Mouse (Mus musculus) brown adipose tissue, adult 24 weeks (tissue): ENCODE measurements around the gene Ccdc151. TPM values are rescaled to one million over a fixed set of nuclear protein-coding genes. Genes with fewer than 3 reads are reported as not detected.

ENCODE experiments used
- H3K27ac ChIP-seq: fragments of 200-500 bp; replicated peaks from 2 replicates; pipeline ENCODE4 v1.5.1; 2012; ENCODE audit warnings: low read depth, mild to moderate bottlenecking, low read length
- H3K4me1 ChIP-seq: fragments of 200-500 bp; 2 replicates; pipeline ENCODE4 v1.6.1; 2012; ENCODE audit warnings: low read length, mixed read lengths; ENCODE audit not compliant: control insufficient read depth, insufficient read depth, insufficient read length
- H3K4me3 ChIP-seq: fragments of 200-500 bp; 2 replicates; pipeline ENCODE4 v1.5.1; 2012; ENCODE audit warnings: low read depth, mild to moderate bottlenecking, low read length, moderate library complexity; ENCODE audit not compliant: insufficient read depth
- polyA plus RNA-seq: library from polyadenylated mRNA; stranded (reverse); fragments of >200 nt; gene quantifications from 2 replicates; pipeline ENCODE4 v1.2.4, GENCODE M21; 2012; ENCODE audit not compliant: missing spikeins, insufficient read depth, insufficient read length

Gene Ccdc151
- polyA plus RNA-seq, 1 experiment, result not detected

GRCm38 (mm10) chr9:22016245-22016644 is 13.8 kb upstream of the Ccdc151 start:
- no peak overlapping the region for H3K4me3 ChIP-seq
- no peaks in the 10 kb centered on the region for H3K4me1 ChIP-seq
- H3K27ac ChIP-seq, result no peak overlapping the region

GRCm38 (mm10) chr9:22012731-22013130 is 10.3 kb upstream of the Ccdc151 start:
- Histone ChIP-seq H3K27ac (no peak overlapping the region), H3K4me1 (no peaks in the 10 kb centered on the region), H3K4me3 (no peak overlapping the region)

- Histone ChIP-seq H3K4me3 (no peak overlapping the region), H3K4me1 (no peaks in the 10 kb centered on the region), H3K27ac (no peak overlapping the region)
Observed at GRCm38 (mm10) chr9:22011055-22011454, 8.6 kb upstream of the Ccdc151 start.

- peaks cover 6% of the 10 kb centered on the region for H3K4me1 ChIP-seq
- H3K27ac ChIP-seq, result no peak overlapping the region
- H3K4me3 ChIP-seq, result no peak overlapping the region
Observed at GRCm38 (mm10) chr9:22004546-22004945, 2.1 kb upstream of the Ccdc151 start.

GRCm38 (mm10) chr9:22003163-22003554 is 725 bp upstream of the Ccdc151 start:
- Histone ChIP-seq H3K4me3 (peak overlapping the region; percentile 71), H3K27ac (peak overlapping the region; percentile 42; the same call in 1 of the 2 replicates), H3K4me1 (peaks cover 6% of the 10 kb centered on the region)

- H3K4me1 ChIP-seq, result peaks cover 6% of the 10 kb centered on the region
- H3K27ac ChIP-seq, result no peak overlapping the region
- no peak overlapping the region for H3K4me3 ChIP-seq
Observed at GRCm38 (mm10) chr9:22001633-22002032, 801 bp downstream of the Ccdc151 start.

- no peak overlapping the region for H3K4me3 ChIP-seq
- H3K27ac ChIP-seq, result no peak overlapping the region
- peaks cover 6% of the 10 kb centered on the region for H3K4me1 ChIP-seq
Observed at GRCm38 (mm10) chr9:22000296-22000695, 2.1 kb downstream of the Ccdc151 start.

GRCm38 (mm10) chr9:21996178-21996867 is 6.1 kb downstream of the Ccdc151 start:
- H3K27ac ChIP-seq, result no peak overlapping the region
- no peaks in the 10 kb centered on the region for H3K4me1 ChIP-seq
- no peak overlapping the region for H3K4me3 ChIP-seq

GRCm38 (mm10) chr9:21992227-21992626 is 10.2 kb downstream of the Ccdc151 start:
- Histone ChIP-seq H3K4me1 (peaks cover 6% of the 10 kb centered on the region; the same call in 1 of the 2 replicates), H3K27ac (no peak overlapping the region), H3K4me3 (no peak overlapping the region)

GRCm38 (mm10) chr9:21989230-21990110 is 13.0 kb downstream of the Ccdc151 start, which contains the start of gene Rgl3:
Gene Rgl3 (minus strand): TSS chr9:21989446.
- H3K27ac ChIP-seq, result peak within 1 kb of the TSS; percentile 84
- H3K4me3 ChIP-seq, result peak within 1 kb of the TSS; percentile 90
- H3K4me1 ChIP-seq, result peaks cover 6% of the 10 kb centered on the region; the same call in 1 of the 2 replicates

GRCm38 (mm10) chr9:21988421-21989101 is 13.9 kb downstream of the Ccdc151 start:
- no peak overlapping the region for H3K27ac ChIP-seq
- H3K4me3 ChIP-seq, result peak overlapping the region; percentile 90
- peaks cover 6% of the 10 kb centered on the region; the same call in 1 of the 2 replicates for H3K4me1 ChIP-seq

- H3K4me1 ChIP-seq, result peaks cover 6% of the 10 kb centered on the region; the same call in 1 of the 2 replicates
- peak overlapping the region; percentile 90 for H3K4me3 ChIP-seq
- H3K27ac ChIP-seq, result no peak overlapping the region
Observed at GRCm38 (mm10) chr9:21987592-21988342, 14.7 kb downstream of the Ccdc151 start.

GRCm38 (mm10) chr9:21983911-21984310 is 18.5 kb downstream of the Ccdc151 start:
- H3K4me3 ChIP-seq, result no peak overlapping the region
- no peak overlapping the region for H3K27ac ChIP-seq
- H3K4me1 ChIP-seq, result peaks cover 6% of the 10 kb centered on the region; the same call in 1 of the 2 replicates

- H3K4me1 ChIP-seq, result no peaks in the 10 kb centered on the region
- no peak overlapping the region for H3K27ac ChIP-seq
Observed at GRCm38 (mm10) chr9:21978398-21979128, 23.9 kb downstream of the Ccdc151 start.

More at GRCm38 (mm10) chr9:21978398-21979128, 23.9 kb downstream of the Ccdc151 start:
- no peak overlapping the region for H3K4me3 ChIP-seq
